Mouse (Mus musculus) midbrain, embryonic 16.5 days (tissue): Measurements from ENCODE around the gene Hoxc11. TPM values are rescaled to one million over a fixed set of nuclear protein-coding genes. Genes with fewer than 3 reads are reported as not detected.

Experiments used
- ATAC-seq: fragments of 200-750 bp; cut with Nextera tagmentation; 2 replicates; pipeline ENCODE4 v1.8.0; 2017; ENCODE audit warnings: moderate TSS enrichment
- H3K27ac ChIP-seq: fragments of 300-500 bp; sonication (generic); 2 replicates; pipeline ENCODE4 v1.5.1; 2014; ENCODE audit warnings: mild to moderate bottlenecking, low read length, mixed read lengths
- H3K27me3 ChIP-seq: fragments of 300-500 bp; sonication (generic); 2 replicates; pipeline ENCODE4 v1.6.1; 2014; ENCODE audit warnings: low read depth, low read length, mixed read lengths; ENCODE audit not compliant: control insufficient read depth, insufficient read depth
- H3K36me3 ChIP-seq: fragments of 300-500 bp; sonication (generic); 2 replicates; pipeline ENCODE4 v1.6.1; 2014; ENCODE audit warnings: mild to moderate bottlenecking, low read length, moderate library complexity, mixed read lengths; ENCODE audit not compliant: control insufficient read depth, insufficient read depth
- H3K4me1 ChIP-seq: fragments of 300-500 bp; sonication (generic); 2 replicates; pipeline ENCODE4 v1.6.1; 2014; ENCODE audit warnings: mild to moderate bottlenecking, low read length, mixed read lengths; ENCODE audit not compliant: control insufficient read depth, insufficient read depth
- H3K4me2 ChIP-seq: fragments of 300-500 bp; sonication (generic); 2 replicates; pipeline ENCODE4 v1.6.1; 2014; ENCODE audit warnings: mild to moderate bottlenecking, low read length, mixed read lengths
- H3K4me3 ChIP-seq: fragments of 300-500 bp; sonication (generic); 2 replicates; pipeline ENCODE4 v1.5.1; 2014; ENCODE audit warnings: low read depth, mild to moderate bottlenecking, low read length, moderate library complexity, mixed read lengths
- H3K9ac ChIP-seq: fragments of 300-500 bp; sonication (generic); 2 replicates; pipeline ENCODE4 v1.6.1; 2014; ENCODE audit warnings: low read depth, low read length, mixed read lengths
- H3K9me3 ChIP-seq: fragments of 300-500 bp; sonication (generic); replicated peaks from 2 replicates; pipeline ENCODE4 v1.6.1; 2014; ENCODE audit warnings: mild to moderate bottlenecking, low read length, mixed read lengths; ENCODE audit not compliant: control insufficient read depth, poor library complexity, severe bottlenecking
- WGBS: fragments of 180-500 bp; shearing (Covaris S2); extraction: QIAGEN DNeasy Blood & Tissue Kit; methylation state at CpG from one replicate; pipeline ENCODE4 v1.1.7; 2014; 5-methylcytosine and 5-hydroxymethylcytosine counted together
- microRNA-seq: library from miRNA; unstranded; fragments of <30 nt; microRNA quantifications from one replicate; pipeline ENCODE4, GENCODE M21; 2017
- polyA plus RNA-seq: library from polyadenylated mRNA; unstranded; fragments of >200 nt; fragmentation: Nextera tagmentation; extraction: Ambion mirVana; gene quantifications from 2 replicates; pipeline ENCODE4 v1.2.1, GENCODE M21; 2015

Hoxc11 gene
- polyA plus RNA-seq, 1 experiment from 2014 or later = not detected

DNA sequence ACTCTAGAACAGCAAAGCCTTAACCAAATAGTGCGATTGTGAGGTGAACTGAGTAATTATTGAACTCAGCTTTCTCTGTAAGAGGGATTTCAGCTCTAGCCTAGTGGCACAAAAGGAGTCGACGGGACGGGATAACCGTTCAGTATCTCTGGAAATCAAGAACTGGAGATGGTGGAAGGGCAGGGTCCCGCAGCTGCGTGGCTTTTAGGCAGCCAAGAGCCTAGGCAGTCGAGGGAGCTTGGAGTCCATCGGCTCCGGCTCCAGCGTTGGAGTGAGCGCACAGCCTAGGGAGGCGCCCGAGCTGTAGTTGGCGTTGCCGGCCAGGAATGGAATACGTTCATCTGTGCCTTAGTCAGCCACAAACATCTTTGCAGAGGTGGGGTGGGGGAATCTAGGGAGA is 51.1 kb downstream of the Hoxc11 start:
- no peaks in the 10 kb centered on the region for H3K9me3 ChIP-seq
- no peaks in the 10 kb centered on the region for H3K36me3 ChIP-seq
- no peak for ATAC-seq
- H3K9ac ChIP-seq = no peak overlapping the region
- H3K27me3 ChIP-seq = peaks cover 96% of the 10 kb centered on the region
- WGBS = 0% methylated on average over 17 of the region's 17 CpGs
- no peak overlapping the region for H3K27ac ChIP-seq
- no peak overlapping the region for H3K4me2 ChIP-seq
- no peaks in the 10 kb centered on the region for H3K4me1 ChIP-seq
- H3K4me3 ChIP-seq = no peak overlapping the region

DNA sequence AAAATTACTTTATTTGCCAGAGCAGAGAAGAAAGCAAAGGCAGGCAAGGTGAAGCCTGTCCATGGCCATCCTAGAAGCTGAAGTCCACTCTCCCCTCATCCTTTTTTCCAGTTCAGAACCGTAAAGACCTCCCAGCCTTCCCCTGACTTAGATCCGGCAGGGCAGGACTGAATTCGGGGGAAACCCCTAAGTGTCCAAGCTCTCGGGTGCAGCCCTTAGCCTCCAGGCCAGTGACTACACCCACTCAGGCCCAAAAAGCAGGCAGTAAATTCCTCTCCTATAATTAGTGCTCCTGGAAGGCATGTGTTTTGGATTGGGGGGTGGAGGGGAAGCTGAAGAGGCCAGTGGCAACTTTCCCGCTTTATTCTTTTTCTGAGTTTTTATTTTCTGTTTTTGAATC is 51.6 kb downstream of the Hoxc11 start:
- Histone ChIP-seq H3K9me3 (no peaks in the 10 kb centered on the region), H3K27me3 (peaks cover 96% of the 10 kb centered on the region), H3K27ac (no peak overlapping the region), H3K4me1 (no peaks in the 10 kb centered on the region), H3K4me3 (no peak overlapping the region), H3K36me3 (no peaks in the 10 kb centered on the region), H3K9ac (no peak overlapping the region), H3K4me2 (no peak overlapping the region)
- ATAC-seq = no peak
- 4% methylated on average over 5 of the region's 5 CpGs for WGBS

DNA sequence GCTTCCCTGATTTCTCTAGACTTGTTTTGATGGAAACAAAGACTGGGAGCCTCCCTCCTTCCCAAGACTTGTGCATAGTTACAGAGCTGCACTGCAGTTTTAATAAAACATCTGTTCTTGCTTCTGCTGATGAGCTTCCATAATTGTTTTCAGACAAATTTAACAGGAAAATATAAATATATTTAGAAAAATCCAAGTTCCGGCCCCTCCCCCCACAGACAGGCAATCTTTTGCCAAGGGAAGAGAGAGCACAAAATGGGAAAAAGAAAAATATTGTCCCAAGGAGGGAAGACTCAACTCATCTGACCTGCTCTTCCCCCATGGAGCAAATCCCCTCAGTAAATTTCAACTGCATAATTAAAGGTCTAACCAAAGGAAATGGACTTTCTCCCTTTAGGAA is 52.1 kb downstream of the Hoxc11 start:
- Histone ChIP-seq H3K9ac (no peak overlapping the region), H3K9me3 (no peaks in the 10 kb centered on the region), H3K36me3 (no peaks in the 10 kb centered on the region), H3K27me3 (peaks cover 97% of the 10 kb centered on the region), H3K27ac (no peak overlapping the region), H3K4me2 (no peak overlapping the region), H3K4me3 (no peak overlapping the region), H3K4me1 (no peaks in the 10 kb centered on the region)
- 10% methylated on average over 1 of the region's 1 CpGs for WGBS
- ATAC-seq = no peak

Small RNAs within 50 kb of the gene (microRNA-seq; reads per million reads assigned to microRNA genes)
- 1.2 reads per million for gene Mir196a-2

Other genes starting within 250 kb of the Hoxc11 start
- gene Calcoco1, start 232.2 kb upstream of the Hoxc11 start, polyA plus RNA-seq = 38.3 and 38.7 TPM in 2 replicates
- gene Hoxc13, start 33.3 kb upstream of the Hoxc11 start, polyA plus RNA-seq = not detected in 2 replicates
- not detected in 2 replicates for gene Hoxc12, start 17.7 kb upstream of the Hoxc11 start, polyA plus RNA-seq
- gene Hoxc10, start 12.4 kb downstream of the Hoxc11 start, polyA plus RNA-seq = not detected in 2 replicates
- 0.22 TPM in 1 of 2 replicates, not detected in the other for gene Hoxc5, start 13.0 kb downstream of the Hoxc11 start, polyA plus RNA-seq
- gene Hoxc9, start 22.0 kb downstream of the Hoxc11 start, polyA plus RNA-seq = not detected in 2 replicates
- not detected in 2 replicates for gene Hoxc8, start 36.2 kb downstream of the Hoxc11 start, polyA plus RNA-seq
- not detected in 2 replicates for gene Hoxc6, start 43.8 kb downstream of the Hoxc11 start, polyA plus RNA-seq
- not detected in 2 replicates for gene Hoxc4, start 64.5 kb downstream of the Hoxc11 start, polyA plus RNA-seq
- gene Smug1, start 212.7 kb downstream of the Hoxc11 start, polyA plus RNA-seq = 24.3 and 25.5 TPM in 2 replicates